Mouse (Mus musculus): ENCODE results near the gene Gabpb2.

Gene Gabpb2

GRCm38 (mm10) chr3:95217255-95218134 is at the start of gene Gabpb2:
Gene Gabpb2 (minus strand): TSS chr3:95217916.
- peak; percentile 96 for DNase-seq (ENCODE audit: low spot score)

GRCm38 (mm10) chr3:95266052-95266451 is 48.3 kb upstream of the Gabpb2 start:
- DNase-seq (ENCODE audit: low spot score): no peak

GRCm38 (mm10) chr3:95264724-95265123 is 47.0 kb upstream of the Gabpb2 start:
- no peak for DNase-seq (ENCODE audit: low spot score)

GRCm38 (mm10) chr3:95263089-95263739 is 45.5 kb upstream of the Gabpb2 start:
- peak; percentile 67 for DNase-seq (ENCODE audit: low spot score)

GRCm38 (mm10) chr3:95261975-95262374 is 44.3 kb upstream of the Gabpb2 start:
- no peak for DNase-seq (ENCODE audit: low spot score)

GRCm38 (mm10) chr3:95256931-95257330 is 39.2 kb upstream of the Gabpb2 start:
- DNase-seq (ENCODE audit: low spot score): no peak

- no peak for DNase-seq (ENCODE audit: low spot score)
Observed at GRCm38 (mm10) chr3:95250783-95251424, 33.2 kb upstream of the Gabpb2 start, which contains the start of gene Bnipl. Gene Bnipl (minus strand): TSS chr3:95251193.

- DNase-seq (ENCODE audit: low spot score): no peak
Observed at GRCm38 (mm10) chr3:95250361-95250760, 32.6 kb upstream of the Gabpb2 start.

- no peak for DNase-seq (ENCODE audit: low spot score)
Observed at GRCm38 (mm10) chr3:95247660-95248336, 30.1 kb upstream of the Gabpb2 start.

- DNase-seq (ENCODE audit: low spot score): peak; percentile 59
Observed at GRCm38 (mm10) chr3:95246465-95247231, 28.9 kb upstream of the Gabpb2 start.

- no peak for DNase-seq (ENCODE audit: low spot score)
Observed at GRCm38 (mm10) chr3:95243086-95243485, 25.4 kb upstream of the Gabpb2 start.

- DNase-seq (ENCODE audit: low spot score): no peak
Observed at GRCm38 (mm10) chr3:95241498-95241897, 23.8 kb upstream of the Gabpb2 start, which contains the start of gene Gm128. Gene Gm128 (minus strand): TSS chr3:95241598.

GRCm38 (mm10) chr3:95240900-95241299 is 23.2 kb upstream of the Gabpb2 start:
- no peak for DNase-seq (ENCODE audit: low spot score)

- DNase-seq (ENCODE audit: low spot score): no peak
Observed at GRCm38 (mm10) chr3:95239971-95240370, 22.3 kb upstream of the Gabpb2 start.

GRCm38 (mm10) chr3:95239022-95239421 is 21.3 kb upstream of the Gabpb2 start:
- DNase-seq (ENCODE audit: low spot score): no peak

- no peak for DNase-seq (ENCODE audit: low spot score)
Observed at GRCm38 (mm10) chr3:95237541-95238099, 19.9 kb upstream of the Gabpb2 start.

GRCm38 (mm10) chr3:95235386-95236301 is 17.9 kb upstream of the Gabpb2 start:
- DNase-seq (ENCODE audit: low spot score): no peak

GRCm38 (mm10) chr3:95233303-95233980 is 15.7 kb upstream of the Gabpb2 start:
- no peak for DNase-seq (ENCODE audit: low spot score)

GRCm38 (mm10) chr3:95232771-95233170 is 15.1 kb upstream of the Gabpb2 start:
- peak; percentile 53 for DNase-seq (ENCODE audit: low spot score)

Measured in ovary, postnatal 36 days (tissue).